Mouse (Mus musculus) adrenal gland, adult 8-10 months (tissue): Measurements from ENCODE around the gene Shroom1. TPM values are rescaled to one million over a fixed set of nuclear protein-coding genes. Genes with fewer than 3 reads are reported as not detected.

ENCODE experiments used
- DNase-seq: peaks from one replicate; pipeline ENCODE4 v3.0.0; 2022
- total RNA-seq, 4 experiments: library from RNA; stranded (reverse); gene quantifications; 2 replicates each; pipeline ENCODE4 v1.2.4; 2022

The Shroom1 gene
- total RNA-seq, 4 experiments from 2014 or later = 2.6 to 10.0 (median 7.4) TPM

GRCm38 (mm10) chr11:53447996-53448395 lies 9.0 kb upstream of the Shroom1 start:
- no peak for DNase-seq

GRCm38 (mm10) chr11:53448529-53448928 lies 8.5 kb upstream of the Shroom1 start:
- no peak for DNase-seq

- no peak for DNase-seq
Measured at GRCm38 (mm10) chr11:53450070-53450705, 6.8 kb upstream of the Shroom1 start.

GRCm38 (mm10) chr11:53451361-53451760 lies 5.6 kb upstream of the Shroom1 start:
- no peak for DNase-seq

GRCm38 (mm10) chr11:53452396-53452795 lies 4.6 kb upstream of the Shroom1 start:
- no peak for DNase-seq

- DNase-seq = no peak
Measured at GRCm38 (mm10) chr11:53453031-53453430, 4.0 kb upstream of the Shroom1 start.

GRCm38 (mm10) chr11:53457372-53457954 lies 458 bp downstream of the Shroom1 start:
- no peak for DNase-seq

- no peak for DNase-seq
Measured at GRCm38 (mm10) chr11:53458996-53459395, 2.0 kb downstream of the Shroom1 start.

- no peak for DNase-seq
Measured at GRCm38 (mm10) chr11:53460192-53460591, 3.2 kb downstream of the Shroom1 start.

GRCm38 (mm10) chr11:53461727-53462126 lies 4.7 kb downstream of the Shroom1 start:
- DNase-seq = no peak

- DNase-seq = no peak
Measured at GRCm38 (mm10) chr11:53463551-53464424, 6.8 kb downstream of the Shroom1 start.

GRCm38 (mm10) chr11:53466231-53466971 lies 9.4 kb downstream of the Shroom1 start:
- DNase-seq = no peak

- no peak for DNase-seq
Measured at GRCm38 (mm10) chr11:53469294-53469967, 12.4 kb downstream of the Shroom1 start.

GRCm38 (mm10) chr11:53469968-53470695 lies 13.1 kb downstream of the Shroom1 start, which contains the start of gene Gm9837:
Gm9837 (minus strand) TSS chr11:53470479.
- peak; percentile 69 for DNase-seq

GRCm38 (mm10) chr11:53472709-53473108 lies 15.7 kb downstream of the Shroom1 start:
- DNase-seq = no peak

GRCm38 (mm10) chr11:53475620-53476019 lies 18.6 kb downstream of the Shroom1 start:
- DNase-seq = no peak

GRCm38 (mm10) chr11:53477833-53478232 lies 20.8 kb downstream of the Shroom1 start:
- DNase-seq = no peak

- no peak for DNase-seq
Measured at GRCm38 (mm10) chr11:53478383-53479170, 21.6 kb downstream of the Shroom1 start.

GRCm38 (mm10) chr11:53479171-53479782 lies 22.3 kb downstream of the Shroom1 start:
- DNase-seq = no peak

- DNase-seq = no peak
Measured at GRCm38 (mm10) chr11:53479783-53480301, 22.8 kb downstream of the Shroom1 start, which contains the start of the genes Gm9945 and Sowaha. Gm9945 (plus strand) TSS chr11:53480166. Sowaha (minus strand) TSS chr11:53480274.
